Mouse (Mus musculus) left cerebral cortex, postnatal 36 days (tissue): ENCODE results near the gene Prpf18. TPM values are rescaled to one million over a fixed set of nuclear protein-coding genes. Genes with fewer than 3 reads are reported as not detected.
"Not testable (repeated sequence)": the region's sequence is repeated elsewhere in the genome, so short reads cannot be mapped to it uniquely, and the experiment has no call there.

Experiments
- DNase-seq, 2 experiments: peaks; one replicate each; pipeline ENCODE4 v3.0.0; 2021 to 2022; ENCODE audit warnings: low spot score in 2 of 2, mixed read lengths in 1 of 2
- intact Hi-C: fragments of 180-260 bp; cut with DNase I; formaldehyde crosslinking; loops from one replicate; pipeline ENCODE4 v1.15.1; 2025
- total RNA-seq, 2 experiments: library from RNA; stranded (reverse); gene quantifications; 2 replicates each; pipeline ENCODE4 v1.2.3; 2021

Prpf18 gene
- total RNA-seq, result 10 to 100 TPM; 42.1 to 58.1 TPM

- intact Hi-C loops, result loop anchor here (5.0 kb wide), 2 partner anchors 66 to 211 kb away; partner anchors contain the start of gene Bend7
- DNase-seq, result peak; percentile 87 to 90
Measured at GRCm38 (mm10) chr2:4651500-4652285, at the start of gene Prpf18. Gene Prpf18, minus strand, starts transcription at chr2:4652113.

- no peak for DNase-seq
- intact Hi-C loops, result no loop called here
Measured at GRCm38 (mm10) chr2:4679886-4680285, 28.0 kb upstream of the Prpf18 start.

- intact Hi-C loops, result no loop called here
- DNase-seq, result no peak
Measured at GRCm38 (mm10) chr2:4671636-4672035, 19.7 kb upstream of the Prpf18 start.

DNA sequence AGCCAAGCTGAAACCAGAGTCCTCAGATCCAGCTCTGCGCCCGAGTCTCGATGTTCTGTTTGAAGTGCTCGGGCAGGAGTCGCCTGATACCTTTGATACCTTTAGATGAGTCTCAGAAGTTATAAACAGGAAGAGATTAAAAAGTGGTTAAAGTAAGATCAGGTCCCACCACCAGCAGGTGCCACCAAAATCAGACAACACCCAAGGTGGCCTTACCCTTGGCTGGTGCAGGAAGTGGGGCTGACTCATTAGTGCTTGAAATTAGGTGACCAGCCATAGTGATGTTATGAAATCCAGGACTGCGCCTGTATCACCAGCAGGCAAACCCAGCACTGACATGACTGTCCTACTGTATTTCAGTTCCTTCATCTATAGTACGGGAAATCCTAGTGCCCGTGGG is 17.8 kb upstream of the Prpf18 start:
- DNase-seq, result no peak
- intact Hi-C loops, result no loop called here

DNA sequence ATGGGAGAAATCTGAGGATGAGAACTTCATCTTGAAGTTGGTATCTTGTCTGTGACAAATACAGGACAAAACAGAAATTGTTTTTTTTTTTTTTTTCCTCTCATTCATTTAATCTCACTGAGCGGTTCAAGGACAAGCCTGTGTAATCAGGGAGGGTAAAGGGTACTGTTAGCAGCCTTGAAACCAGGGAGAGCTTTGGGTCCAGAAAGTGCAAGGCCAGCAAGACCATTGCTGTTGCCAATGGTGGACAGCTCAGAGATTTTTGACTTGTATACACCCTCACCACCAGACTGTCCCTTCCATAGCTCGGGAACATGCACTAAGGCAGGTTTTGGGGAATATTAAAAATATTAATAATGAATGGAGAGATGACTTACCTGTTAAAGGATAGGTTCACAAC is 16.7 kb upstream of the Prpf18 start:
- intact Hi-C loops, result no loop called here
- no peak for DNase-seq

DNA sequence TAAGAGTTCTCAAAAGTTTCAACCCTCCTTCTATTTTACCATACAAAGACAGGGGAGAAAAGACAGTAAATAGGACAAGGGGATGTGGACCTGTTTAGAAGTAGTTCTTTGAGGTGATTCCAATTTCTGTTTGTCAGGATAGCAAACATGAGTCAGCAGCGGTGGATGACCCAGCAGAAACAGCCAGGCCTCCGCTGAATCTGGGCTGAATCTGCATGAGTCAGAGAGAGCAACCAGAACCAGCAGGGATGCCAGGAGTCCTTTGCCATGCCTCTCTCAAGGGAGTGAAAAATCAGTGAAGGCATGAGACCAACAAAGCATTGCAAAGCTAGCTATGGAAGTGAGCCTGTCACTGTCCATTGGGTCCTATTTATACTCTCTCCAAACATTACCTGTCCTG is 8.8 kb upstream of the Prpf18 start:
- no peak for DNase-seq
- intact Hi-C loops, result no loop called here

DNA sequence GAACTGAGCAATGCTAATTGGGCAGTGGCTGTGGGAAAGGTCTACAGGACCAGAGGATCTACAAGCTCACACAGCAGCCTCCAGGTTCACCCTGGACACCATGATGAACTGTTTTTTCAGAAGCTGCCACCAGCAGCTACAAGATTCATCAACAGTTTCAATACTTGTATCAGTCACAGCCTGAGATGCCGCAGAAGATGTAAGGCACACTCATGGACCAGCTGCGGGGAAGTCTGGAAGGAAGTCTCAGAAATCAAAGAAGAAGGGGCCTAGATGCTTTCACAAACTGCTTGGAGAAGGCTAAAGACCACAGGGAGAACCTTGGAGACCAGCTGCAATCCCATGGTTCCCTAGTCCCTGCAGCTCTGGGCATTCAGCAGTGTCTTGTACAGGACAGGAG is 2.3 kb downstream of the Prpf18 start:
- intact Hi-C loops, result loop anchor here (5.0 kb wide), 2 partner anchors 68 to 213 kb away; partner anchors contain the start of gene Bend7
- DNase-seq, result no peak

- no peak for DNase-seq
- intact Hi-C loops, result no loop called here
Measured at GRCm38 (mm10) chr2:4648094-4648493, 3.8 kb downstream of the Prpf18 start.

DNA sequence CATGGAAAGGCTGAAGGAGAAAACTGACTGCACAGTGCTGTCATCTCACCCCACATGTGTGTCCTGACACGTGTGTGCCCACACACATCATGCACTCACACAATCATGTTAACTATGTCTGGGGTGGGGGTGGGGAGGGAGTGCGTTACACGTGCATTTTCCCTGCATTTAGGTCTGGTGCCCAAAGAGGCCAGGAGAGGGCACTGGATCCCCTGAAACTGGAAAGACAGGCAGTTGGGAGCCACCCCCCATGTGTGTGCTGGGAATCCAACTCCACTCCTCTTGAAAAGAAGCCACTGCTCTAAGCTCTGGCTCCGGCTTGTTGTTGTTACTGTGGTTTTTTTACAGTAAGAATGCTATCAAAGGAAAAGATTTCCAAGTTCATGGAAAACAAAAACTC is 6.8 kb downstream of the Prpf18 start:
- DNase-seq, result no peak
- intact Hi-C loops, result no loop called here

DNA sequence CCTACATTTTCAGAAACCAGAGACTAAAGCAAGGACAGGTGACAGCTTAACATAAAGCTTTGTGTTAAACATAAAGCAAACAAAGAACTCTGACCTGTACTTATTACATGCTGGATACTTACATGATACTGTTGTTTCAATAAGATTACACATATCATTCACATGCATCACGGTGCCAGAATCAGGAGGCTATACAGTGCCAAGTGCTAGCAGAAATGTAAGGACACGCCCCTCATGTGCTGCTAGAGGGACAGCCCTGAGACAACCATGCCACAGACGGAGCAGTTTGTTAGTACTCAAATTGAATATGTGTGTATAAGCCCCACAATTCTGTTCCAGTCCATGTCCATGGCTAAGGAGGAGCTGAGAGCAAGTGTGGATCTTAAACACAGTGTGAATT is 13.7 kb downstream of the Prpf18 start:
- DNase-seq, result no peak
- intact Hi-C loops, result no loop called here

- intact Hi-C loops, result no loop called here
- no peak for DNase-seq
Measured at GRCm38 (mm10) chr2:4636656-4637055, 15.3 kb downstream of the Prpf18 start.

- DNase-seq, result no peak
- intact Hi-C loops, result no loop called here
Measured at GRCm38 (mm10) chr2:4635804-4636203, 16.1 kb downstream of the Prpf18 start.

GRCm38 (mm10) chr2:4630197-4630835 is 21.6 kb downstream of the Prpf18 start:
- intact Hi-C loops, result no loop called here
- DNase-seq, result no peak

DNA sequence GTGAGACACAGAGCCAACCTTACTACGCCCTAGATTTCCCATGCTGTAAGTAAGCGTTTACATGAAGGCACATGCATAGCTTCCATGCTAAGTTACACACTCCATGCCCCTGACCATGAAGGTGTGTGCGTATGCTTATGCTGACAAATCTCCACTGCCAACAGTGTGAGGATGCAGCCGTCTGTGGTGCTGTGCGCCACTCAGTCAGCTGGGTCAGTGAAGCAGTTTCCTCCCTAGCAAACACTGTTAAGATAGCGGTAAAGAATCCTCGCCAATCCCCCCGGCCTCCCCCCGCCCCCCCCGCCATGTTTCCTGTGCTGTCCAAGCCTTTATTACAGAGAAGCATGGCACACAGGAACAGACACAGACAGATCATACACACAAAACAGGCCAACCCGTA is 22.4 kb downstream of the Prpf18 start:
- DNase-seq, result no peak
- intact Hi-C loops, result no loop called here

- DNase-seq, result no peak
- intact Hi-C loops, result no loop called here
Measured at GRCm38 (mm10) chr2:4628920-4629319, 23.0 kb downstream of the Prpf18 start.

DNA sequence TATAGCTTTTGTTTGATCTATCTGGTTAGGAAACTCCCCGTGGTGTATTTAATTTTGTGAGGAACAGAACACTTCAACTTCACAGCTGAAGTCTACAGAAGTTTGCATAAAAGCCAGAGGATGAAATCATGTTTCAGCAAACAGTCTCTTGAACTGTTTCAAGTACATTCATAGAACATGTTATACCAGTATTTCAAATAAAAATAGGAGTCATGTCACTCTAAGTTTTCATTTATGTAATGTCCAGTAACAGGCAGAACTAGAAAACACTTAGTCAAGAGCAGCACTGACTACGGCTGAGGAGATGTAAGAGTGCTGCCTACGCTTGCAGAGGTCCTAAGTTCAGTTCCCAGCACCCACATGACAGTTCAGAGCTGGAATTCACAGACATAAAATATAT is 25.0 kb downstream of the Prpf18 start:
- intact Hi-C loops, result no loop called here
- DNase-seq, result no peak

GRCm38 (mm10) chr2:4621471-4621985 is 30.4 kb downstream of the Prpf18 start:
- intact Hi-C loops, result no loop called here
- DNase-seq, result no peak

DNA sequence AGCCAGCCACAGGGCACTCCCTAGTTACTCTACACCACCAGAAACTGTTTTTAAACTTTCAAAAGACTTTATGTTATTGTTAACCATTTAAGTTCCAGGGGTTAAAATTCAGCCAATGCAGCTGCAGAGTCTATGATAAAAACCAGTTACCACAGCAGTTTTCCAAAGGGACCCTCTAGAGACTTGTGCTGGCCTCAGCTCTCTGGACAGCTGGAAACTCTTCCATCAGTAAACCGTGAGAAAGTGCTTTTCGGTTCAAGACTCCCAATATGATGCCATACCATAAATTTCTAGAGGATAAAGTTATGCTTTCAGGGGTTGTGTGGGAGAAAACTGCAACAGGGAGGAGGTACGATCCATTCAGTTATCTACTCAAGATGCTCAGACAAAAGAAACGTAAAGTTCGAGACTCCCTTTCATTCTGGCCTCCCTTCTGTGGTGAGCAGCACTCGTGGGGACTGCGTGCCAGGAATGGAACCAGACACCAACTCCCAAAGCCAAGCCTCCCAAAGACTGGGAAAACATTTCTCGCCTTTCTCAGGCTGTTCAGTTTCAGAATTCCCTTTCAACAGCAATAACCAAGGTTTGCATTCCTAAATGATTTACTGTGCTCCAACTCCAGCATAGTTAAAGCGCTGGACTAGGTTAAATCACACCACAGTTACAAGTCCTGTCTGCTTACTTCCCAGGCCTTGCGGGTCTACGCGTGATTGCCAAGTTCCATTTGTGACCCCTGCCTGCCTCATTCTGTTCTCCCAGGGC is 31.1 kb downstream of the Prpf18 start:
- no peak for DNase-seq
- intact Hi-C loops, result no loop called here

DNA sequence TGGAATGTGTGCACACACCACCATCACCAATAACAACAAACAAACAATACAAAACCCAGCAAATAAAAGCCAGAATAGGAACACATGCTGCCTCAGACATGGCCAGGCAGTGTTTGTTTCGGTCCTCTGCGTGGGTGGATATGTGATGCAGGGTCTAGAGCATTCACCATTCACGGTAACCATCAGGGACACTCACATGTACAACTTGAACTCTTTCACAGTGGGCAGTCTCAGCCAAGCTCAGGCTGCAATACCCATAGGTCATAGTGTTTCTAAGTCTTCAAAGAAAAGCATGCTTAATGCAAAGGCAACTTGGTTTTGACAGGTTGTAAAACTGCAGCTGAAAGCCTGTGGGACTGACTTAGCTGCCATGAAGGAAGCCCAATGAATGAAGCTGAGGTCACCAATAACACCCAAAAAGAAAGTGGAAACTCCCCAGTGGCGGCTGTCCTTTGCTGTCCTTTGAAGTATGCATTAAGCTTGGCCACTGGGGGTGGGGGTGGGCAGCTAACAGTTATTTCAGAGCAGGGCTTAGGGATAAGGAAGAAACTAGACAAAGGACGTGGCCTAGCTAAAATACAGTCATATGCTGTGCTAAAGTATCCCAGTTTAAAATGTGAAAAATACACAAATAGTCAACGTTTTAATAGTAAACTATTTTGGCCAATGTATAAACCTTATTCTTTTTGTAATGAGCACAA is 31.9 kb downstream of the Prpf18 start:
- DNase-seq, result no peak
- intact Hi-C loops, result no loop called here

DNA sequence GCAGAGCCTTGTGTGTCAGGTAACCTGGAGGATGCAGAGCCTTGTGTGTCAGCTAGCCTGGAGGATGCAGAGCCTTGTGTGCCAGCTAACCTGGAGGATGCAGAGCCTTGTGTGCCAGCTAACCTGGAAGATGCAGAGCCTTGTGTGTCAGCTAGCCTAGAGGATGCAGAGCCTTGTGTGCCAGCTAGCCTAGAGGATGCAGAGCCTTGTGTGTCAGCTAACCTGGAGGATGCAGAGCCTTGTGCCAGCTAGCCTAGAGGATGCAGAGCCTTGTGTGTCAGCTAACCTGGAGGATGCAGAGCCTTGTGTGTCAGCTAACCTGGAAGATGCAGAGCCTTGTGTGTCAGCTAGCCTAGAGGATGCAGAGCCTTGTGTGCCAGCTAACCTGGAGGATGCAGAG is 32.8 kb downstream of the Prpf18 start:
- intact Hi-C loops, result not testable (repeated sequence)

More for the DNA sequence above, 32.8 kb downstream of the Prpf18 start:
- DNase-seq, result not testable (repeated sequence)
